Mouse (Mus musculus): ENCODE results near the gene Csnk2b.

The Csnk2b gene

DNA sequence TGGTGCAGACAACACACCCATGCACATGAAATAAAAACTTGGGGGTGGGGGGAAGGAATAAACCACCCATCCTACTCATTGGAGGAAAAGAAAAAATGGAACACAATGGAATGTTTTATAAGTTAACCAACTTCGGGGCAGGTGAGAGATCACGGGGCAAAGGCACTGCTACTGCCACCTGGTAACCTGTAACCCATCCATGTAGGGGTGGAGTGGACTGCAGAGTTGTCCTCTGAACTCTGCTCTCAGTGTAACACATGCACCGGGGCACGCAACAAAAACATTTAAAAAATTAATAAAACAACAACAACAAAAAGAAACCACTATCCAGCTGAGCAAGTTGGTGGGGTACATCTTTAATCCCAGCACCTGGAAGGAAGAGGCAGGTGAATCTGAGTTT lies 30.3 kb upstream of the Csnk2b start:
- no peak for DNase-seq

DNA sequence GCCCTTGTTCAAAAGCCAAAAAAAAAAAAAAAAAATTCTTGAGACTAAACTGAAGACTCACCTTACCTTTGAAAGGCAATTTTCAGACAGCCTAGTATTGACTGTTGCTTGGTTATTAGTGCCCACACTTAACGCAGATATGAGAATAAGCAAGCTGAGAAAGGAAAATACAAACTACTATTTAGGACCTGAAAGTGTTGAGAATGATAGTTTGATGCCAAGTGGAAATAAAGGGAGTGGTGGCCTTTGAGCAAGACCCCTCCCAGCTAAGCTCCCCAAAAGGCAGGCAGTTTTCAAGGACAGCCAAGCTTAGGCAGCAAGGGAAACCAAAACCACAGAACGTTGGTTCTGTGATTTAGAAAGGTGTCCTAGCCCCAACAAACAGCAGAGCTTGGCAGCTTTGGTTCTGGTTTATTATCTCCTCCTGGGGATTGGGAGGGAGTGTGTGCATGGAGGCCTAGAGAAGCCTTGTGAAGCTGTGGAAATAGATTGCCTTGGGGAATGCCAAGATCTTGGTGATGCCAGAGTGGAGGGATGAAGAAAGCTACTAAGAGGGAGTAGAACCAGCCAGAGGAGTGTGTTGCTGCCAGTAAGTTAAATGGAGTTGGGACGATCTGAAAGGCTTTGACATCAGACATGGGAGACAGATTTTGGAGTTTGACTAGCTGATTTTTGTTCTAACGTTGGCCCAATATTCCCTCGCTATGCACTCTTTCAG lies 26.2 kb upstream of the Csnk2b start:
- DNase-seq, result no peak

DNA sequence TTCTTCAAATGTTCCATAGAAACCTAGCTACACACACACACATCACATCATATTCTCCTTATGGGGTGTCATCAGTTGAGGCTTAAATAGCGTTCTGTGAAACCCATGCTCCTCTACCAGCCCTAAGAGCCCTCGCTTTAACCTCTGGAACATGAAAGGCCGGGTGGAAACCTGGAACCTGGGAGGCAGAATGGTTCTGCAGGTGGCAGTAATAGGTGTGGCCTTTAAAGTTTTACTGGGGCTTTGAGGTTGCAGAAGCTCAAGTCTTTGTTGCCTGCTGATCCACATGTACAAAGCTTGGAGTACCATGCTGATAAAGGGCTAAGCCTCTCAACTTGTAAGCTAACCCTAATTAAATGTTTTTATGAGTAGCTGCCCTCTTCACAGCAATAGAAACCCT lies 25.5 kb upstream of the Csnk2b start:
- DNase-seq, result no peak

DNA sequence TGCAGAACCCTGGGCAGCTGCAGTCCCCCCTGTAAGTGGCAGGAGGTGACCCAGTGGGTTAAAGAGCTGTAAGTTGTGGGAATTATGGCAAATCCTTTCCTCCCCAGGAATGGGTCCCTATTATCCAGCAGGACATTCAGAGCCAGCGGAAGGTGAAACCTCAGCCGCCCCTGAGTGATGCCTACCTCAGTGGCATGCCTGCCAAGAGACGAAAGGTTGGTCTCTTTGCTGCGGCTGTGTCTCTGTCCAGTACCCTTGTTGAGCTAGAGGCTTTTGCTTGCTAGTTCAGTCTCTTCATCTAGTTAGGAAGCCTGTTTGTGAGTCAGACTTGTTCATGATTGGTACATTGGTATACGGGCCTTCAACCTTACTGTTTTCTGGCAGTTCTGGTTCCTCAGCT lies 24.3 kb upstream of the Csnk2b start:
- DNase-seq, result no peak

DNA sequence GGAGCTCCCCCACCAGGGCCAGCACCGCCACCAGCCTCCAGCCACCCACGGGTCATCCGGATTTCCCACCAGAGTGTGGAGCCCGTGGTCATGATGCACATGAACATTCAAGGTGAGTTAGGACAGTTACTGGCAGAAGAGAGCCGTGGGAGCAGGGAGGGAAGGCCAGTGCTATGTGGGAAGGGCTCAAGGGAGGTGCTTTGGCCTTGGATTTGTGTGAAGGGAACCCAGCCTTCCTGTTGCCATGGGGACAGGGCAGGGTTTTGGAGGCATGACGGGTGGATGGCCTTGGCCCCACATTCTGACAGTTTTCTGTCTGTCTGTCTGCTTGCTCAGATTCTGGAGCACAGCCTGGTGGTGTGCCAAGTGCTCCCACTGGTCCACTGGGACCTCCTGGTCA lies 20.1 kb upstream of the Csnk2b start:
- DNase-seq, result peak; percentile 21

DNA sequence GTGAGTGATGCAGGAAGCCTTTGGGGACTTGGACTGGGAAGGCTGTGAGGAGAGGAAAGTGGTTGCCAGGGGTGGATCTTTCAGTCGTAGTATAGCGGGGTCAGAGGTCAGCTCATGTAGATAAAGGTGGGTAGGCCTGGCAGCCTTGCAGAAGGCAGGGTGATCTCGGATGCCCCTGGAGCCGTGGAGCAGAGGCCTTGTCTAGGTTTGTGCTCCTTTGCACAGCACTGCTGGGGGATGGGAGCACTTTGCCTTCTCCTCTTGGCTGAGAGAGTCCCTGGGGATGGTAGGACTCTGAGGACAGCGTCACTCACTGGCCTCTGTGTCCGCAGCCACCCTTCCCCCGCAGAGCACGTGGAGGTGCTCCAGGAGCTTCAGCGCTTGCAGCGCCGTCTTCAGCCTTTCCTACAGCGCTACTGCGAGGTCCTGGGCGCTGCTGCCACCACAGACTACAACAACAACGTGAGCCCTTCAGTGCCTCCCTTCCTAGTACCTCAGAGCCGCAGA lies 18.7 kb upstream of the Csnk2b start:
- DNase-seq, result peak; percentile 34

DNA sequence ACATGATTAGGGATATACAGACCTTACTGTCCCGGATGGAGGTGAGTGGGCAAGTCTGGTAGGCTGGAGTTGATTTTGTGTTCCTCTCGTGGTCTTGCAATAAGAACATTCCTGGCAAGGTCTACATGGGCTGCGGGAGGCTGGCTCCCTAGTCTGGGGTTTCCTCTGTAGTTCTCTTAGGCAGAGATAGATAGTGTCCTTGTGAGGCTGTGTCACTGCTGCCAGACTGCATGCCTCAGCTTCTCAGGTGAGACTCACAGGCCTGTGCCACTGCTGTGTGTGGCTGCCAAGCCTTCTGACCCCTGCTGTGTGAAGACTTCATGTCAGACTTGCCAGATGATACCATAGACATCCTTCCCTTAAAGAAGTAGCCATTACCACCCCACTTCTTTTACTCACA lies 17.4 kb upstream of the Csnk2b start:
- DNase-seq, result peak; percentile 22

DNA sequence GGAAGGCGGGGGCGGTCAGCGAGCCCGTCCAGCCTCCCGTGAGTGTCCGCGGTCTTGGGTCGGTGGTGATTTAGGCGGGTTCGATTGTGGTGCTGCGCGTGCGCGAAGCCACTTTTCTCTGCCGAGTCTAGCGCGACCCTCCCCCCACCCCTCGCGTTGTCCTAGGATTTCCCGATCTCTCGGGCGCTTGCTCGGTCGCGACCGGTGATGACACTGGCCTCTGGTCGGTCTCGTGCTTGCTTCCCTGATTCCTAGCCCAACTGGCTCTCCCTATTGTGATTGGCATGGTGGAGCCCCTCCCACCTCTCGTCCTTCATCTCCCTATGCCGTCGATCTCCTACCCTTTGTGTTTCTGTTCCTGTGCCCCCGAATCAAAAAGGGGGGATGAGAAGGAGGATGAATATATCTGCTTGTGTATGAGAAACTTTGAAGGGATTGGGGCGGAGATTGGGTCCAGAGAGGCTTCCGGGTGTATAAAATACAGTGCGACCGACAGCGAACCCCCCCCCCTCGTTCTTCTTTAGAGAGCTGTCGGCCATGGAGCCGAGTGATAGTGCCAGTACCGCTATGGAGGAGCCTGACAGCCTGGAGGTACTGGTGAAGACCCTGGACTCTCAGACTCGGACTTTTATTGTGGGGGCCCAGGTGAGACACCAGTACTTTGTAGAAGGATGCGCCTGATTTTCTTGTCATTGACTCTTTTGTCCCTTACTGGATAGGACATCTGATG lies 13.9 kb upstream of the Csnk2b start:
- DNase-seq, result peak; percentile 59

DNA sequence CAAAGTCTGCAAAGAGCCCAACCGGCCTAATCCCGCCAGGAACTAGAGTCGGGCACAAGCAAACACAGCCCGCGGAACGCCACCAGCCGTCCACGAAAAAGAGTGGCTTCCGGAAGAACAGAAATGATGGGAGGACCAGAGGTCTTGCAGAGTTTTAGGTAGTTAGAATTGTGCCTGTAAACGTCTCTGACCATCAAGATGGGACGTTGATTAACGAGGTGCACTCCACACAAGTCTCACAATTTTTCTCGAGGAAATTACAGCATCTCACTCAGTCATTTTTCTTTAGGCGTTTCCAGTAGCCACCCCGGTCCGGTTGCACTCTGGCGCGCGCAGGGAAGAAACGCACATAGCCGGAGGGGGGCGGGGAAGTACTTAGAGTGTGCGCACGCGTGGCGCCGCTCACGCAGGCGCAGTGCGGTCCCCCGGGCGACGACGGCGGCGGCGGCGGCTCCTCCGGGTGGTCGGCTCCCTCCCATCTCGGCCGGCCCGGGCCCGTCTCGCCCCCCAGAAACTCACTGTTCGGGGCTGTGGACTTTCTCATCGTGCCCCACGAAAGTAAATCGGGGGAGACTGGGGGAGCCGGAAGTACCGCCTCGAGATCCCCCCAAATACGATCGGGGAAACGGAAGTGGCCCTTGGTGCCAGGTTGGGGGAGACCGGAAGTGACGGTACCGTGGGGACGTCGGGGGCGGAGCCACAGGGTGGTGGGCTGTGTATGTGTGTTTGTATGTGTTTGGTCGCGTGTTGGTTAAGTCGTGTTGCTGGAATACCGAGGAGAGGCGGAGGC lies 13.1 kb upstream of the Csnk2b start, which contains the start of gene Bag6:
Bag6 (plus strand) TSS at position 378 of the 790 bp plus-strand sequence.
- peak; percentile 96 for DNase-seq

DNA sequence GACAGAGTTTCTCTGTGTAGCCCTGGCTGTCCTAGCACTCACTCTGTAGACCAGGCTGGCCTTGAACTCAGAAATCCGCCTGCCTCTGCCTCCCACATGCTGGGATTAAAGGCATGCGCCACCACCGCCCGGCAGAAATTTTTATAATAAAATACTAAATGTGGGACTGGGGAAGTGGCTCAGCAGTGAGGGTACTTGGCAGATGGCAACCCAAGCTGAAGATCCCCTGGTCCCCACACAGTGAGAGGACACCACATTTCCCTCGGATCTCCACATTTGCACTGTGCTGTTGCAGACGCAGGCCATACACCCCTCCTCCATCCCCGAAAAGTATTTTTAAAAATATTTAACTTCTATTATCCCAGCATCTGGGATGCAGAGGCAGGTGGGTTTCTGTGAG lies 11.7 kb upstream of the Csnk2b start:
- DNase-seq, result peak; percentile 62

DNA sequence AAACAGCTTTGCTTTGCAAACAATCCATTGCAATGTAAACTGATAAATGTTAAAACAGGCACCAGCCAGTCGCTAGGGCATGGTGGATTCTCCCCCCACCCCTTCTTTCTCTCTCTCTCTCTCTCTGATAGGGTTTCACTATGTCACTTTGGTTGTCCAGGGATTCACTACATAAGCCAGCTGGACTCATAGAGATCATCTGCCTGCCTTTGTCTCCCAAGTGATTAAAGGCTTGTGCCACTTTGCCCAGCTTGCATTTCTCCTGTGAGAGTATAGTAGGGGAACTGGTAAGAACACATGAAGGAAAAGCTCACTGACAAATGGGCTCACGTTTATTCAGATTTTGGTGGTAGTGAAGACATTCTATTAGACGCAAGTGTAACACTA lies 10.3 kb upstream of the Csnk2b start:
- no peak for DNase-seq

DNA sequence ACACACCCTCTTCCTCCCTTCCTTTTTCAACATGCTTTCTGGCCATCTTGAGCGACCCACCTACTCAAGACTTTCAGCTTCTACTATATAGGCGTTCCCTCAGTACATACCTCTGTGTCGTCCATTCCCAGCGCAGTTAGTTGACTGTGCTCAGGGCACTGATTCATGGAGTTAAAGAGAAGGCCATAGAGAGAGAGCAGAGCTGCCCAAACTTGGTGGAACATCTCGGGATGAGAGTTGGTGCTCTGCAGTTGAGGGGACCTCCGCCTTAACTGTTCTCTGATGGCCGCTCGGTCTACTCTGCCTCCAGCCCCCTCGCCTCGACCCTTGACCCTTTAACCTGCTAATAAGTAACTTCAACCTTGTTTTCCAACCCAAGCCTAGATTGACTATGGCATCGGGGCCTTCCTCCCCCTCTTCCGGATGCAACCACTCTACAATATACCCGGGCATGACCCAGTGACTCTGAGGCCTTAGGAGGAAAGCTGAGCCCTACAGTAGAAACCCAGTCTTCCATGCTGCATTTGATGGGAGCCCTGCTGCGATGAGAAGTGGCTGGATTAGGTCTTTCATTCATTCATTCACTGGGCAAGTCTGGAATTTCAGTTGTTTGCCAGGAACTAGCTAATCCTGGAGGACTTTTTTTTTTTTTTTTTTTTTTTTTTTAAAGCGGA lies 9.8 kb upstream of the Csnk2b start, which contains the start of gene Apom:
Apom (minus strand) TSS at position 551 of the 674 bp plus-strand sequence.
- peak; percentile 32 for DNase-seq

DNA sequence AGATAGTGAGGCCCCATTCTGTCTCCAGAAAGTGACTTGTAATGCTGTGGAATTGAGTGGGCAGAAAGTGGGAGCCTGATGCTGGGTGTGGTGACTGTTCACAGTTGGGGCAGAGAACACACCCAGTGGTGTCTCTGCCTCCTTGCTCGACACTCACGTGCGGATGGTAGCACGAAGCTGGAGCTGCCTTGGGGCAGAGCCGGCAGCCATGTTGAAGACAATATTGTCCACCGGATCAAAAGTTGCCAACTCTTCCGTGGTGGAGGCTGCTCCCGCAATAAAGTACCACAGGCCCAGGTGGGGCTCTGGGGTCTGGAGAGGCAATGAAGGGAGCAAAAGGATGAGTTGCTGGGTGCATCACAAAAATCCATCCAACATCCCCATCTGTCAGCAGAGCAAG lies 9.2 kb upstream of the Csnk2b start:
- peak; percentile 25 for DNase-seq

DNA sequence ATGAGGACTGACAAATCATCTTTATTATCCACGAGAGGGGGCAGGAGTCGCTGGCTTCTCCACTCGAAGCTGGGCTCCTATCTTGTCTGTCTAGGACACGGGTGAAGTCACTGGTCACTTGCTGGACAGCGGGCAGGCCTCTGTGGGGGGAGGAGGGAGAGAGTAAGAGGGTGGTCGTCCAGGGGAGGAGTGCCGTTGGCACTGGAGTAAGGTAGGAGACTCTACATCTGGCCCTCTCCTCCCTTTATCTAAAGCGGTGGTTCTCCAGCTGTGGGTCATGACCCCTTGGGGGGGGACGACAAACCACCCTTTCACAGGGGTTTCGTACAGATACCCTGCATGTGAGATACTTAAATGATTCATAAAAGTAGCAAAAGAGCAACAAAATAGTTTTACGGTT lies 7.1 kb upstream of the Csnk2b start:
- peak; percentile 51 for DNase-seq

DNA sequence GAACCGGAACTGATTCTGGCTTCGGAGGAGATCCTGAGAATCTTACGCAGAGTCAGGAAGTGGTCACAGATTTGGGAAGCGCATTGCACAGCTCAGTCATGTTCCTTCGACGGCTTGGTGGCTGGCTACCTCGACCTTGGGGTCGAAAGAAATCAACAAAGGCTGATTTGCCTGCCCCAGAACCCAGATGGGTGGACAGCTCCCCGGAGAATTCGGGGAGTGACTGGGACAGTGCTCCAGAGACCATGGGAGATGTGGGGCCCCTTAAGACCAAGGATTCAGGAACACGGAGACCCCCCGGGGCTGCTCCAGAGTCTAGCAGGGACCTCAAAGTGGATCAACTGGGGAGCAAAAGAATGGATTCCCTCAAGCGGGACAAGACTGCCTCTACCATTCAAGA lies 5.2 kb upstream of the Csnk2b start:
- DNase-seq, result no peak

DNA sequence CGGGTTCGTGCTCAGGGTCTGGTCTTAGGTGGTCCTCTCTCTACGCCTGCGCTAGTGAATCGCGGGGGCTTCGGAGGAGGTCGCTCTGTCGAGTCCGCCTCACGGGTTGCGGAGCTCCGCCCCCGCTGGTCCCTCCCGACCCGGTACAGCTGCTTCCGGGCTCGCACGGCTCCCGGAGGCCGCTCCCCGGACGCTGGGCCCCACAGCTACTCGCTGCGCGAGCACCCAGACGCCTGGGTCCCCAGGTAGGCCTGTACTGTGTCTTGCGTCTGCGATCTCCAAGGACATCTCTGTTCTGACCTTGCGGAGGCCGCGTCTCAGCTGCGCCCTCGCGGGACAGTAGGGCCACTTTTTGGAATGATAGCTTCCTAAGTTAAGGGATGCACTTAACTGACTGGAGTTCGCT lies 4.4 kb upstream of the Csnk2b start, which contains the start of gene D17H6S53E:
D17H6S53E (plus strand) TSS at position 168 of the 406 bp plus-strand sequence.
- peak; percentile 73 for DNase-seq

DNA sequence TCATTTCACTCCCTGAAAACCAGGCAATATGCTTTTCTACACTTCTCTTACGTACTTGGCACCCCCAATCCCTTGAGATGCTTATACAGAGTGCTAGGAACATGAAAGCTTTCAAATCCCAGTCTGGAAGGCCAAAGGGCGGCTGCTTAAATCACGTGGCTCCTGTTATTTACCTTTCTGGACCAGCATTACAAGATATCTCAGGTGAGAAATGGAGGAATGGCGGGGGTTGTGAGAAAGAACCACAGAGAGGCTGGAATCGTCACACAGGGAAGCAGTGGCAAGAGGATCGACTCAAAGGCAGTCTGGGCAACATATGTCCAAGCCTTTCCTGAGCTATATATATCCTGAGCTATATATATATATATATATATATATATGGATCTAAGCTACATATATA lies 3.7 kb upstream of the Csnk2b start:
- DNase-seq, result peak; percentile 36

DNA sequence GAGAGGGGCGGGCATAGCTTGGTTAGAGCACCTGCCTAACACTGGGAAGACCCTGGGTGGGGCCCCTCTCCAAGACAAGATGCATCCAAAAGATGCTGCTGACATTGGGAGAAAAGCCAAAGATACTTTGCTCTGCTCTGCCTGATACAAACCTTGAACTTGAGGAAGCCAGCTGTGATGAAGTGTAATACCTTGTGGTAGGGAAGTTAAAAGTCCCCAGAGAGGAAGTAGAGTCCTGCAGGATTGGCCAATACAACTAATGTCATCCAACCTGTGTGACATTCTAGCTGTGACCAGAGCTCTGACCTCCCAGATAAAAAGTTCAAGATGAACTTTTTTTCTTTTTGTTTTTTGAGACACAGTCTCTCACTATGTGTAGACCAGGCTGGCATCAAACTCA lies 3.2 kb upstream of the Csnk2b start:
- DNase-seq, result no peak

DNA sequence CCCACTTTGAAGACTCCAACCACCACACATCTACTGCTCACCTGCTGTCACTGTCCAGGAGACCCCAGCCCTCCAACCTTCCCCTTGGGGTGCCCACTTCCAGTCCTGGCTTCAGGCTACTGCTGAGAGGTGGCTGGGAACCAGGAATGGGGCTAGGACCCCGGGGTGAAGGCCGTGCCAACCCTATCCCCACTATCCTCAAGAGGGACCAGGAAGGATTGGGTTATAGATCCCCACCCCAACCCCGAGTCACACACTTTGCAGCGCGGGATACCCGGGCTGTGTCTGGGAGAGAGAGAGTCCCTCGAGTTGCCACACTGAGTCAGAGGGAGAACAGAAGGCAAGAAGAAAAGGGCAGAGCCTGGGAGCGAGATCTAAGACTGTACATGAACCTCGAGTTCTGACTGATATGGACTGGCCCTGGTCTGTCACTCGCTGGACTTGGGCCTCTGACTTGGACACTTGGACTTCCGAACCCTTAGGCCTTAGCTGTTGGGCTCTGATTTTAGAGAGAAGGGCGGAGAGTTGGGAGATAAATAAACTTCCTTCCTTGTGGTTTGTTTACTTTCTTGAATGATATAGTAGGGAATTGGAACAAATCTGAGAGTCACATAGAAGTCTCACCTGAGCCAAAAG lies 2.5 kb upstream of the Csnk2b start:
- peak; percentile 56 for DNase-seq

DNA sequence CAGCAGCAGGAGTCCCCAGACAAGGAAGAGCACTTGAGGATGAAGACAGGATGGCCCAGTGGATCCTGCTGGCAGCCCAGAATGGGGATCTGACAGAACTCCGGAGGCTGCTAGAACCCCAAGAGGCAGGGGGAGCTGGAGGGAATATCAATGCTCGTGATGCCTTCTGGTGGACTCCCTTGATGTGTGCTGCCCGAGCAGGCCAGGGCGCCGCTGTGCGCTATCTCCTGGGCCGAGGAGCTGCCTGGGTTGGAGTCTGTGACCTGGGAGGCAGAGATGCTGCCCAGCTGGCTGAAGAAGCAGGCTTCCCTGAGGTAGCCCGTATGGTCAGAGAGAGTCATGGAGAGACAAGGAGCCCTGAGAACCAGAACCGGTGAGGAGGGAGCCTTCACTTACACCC lies 1.4 kb upstream of the Csnk2b start:
- peak; percentile 49 for DNase-seq

DNA sequence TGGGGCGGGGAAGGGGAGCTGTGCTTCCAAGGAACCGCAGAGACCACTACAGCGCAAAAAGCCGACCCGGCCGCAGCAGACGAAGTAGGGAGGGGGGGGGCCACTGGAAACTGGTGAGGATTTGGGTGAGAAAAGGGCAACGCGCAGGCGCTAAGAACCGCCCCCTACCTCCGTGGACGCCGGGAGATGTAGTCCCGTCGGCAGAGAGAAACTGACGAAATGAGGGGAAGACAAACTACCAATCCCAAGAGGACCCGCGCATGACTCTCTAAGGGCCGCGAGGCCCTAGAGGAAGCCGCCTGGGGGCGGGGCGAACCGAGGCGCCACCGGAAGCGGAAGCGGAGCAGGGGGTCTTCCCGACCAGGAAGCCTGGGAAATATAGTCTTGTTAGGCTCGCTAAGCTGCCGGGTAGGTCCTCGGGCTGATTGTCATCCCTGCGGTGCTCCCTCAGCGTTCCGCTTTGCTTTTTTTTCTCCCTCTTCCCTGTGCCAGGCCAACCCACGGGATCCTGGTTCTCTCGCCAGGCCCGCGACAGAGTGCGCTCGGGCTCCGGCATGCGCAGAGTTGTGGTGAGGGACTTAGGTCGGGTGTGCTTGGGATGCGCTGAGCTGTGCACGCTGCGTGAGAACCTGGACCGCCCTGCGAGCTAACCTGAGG lies 582 bp downstream of the Csnk2b start, which contains the start of gene Gpank1:
Gpank1 (plus strand) TSS at position 313 of the 657 bp plus-strand sequence.
- DNase-seq, result peak; percentile 99

DNA sequence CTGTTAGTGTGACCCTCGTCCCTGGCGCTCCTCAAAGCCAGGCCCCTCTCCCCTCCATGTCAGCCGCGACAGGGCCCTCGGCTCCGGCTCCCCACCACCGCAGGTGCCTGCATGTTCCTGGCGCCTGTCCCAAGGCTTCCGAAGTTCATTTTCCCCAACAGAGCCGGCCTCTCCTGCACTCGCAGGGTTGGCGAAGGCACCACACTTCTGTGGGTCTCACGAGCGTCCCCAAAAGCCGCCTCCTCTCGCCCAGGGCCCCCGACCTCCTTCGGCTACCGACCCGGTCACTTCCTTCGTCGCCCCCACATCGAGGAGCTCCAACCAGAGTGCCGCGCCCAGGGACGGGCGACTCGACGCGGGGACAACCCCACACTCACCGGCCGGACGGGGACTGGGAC lies 1.1 kb downstream of the Csnk2b start:
- DNase-seq, result peak; percentile 82

Measured in cerebellum, adult 9-11 months (tissue).